Mouse (Mus musculus): ENCODE data around the gene Ctnnd1. TPM values are rescaled to one million over a fixed set of nuclear protein-coding genes. Genes with fewer than 3 reads are reported as not detected.

The Ctnnd1 gene
- polyA plus RNA-seq (2012; rRNA removed): 12.3 and 14.7 TPM in 2 replicates

DNA sequence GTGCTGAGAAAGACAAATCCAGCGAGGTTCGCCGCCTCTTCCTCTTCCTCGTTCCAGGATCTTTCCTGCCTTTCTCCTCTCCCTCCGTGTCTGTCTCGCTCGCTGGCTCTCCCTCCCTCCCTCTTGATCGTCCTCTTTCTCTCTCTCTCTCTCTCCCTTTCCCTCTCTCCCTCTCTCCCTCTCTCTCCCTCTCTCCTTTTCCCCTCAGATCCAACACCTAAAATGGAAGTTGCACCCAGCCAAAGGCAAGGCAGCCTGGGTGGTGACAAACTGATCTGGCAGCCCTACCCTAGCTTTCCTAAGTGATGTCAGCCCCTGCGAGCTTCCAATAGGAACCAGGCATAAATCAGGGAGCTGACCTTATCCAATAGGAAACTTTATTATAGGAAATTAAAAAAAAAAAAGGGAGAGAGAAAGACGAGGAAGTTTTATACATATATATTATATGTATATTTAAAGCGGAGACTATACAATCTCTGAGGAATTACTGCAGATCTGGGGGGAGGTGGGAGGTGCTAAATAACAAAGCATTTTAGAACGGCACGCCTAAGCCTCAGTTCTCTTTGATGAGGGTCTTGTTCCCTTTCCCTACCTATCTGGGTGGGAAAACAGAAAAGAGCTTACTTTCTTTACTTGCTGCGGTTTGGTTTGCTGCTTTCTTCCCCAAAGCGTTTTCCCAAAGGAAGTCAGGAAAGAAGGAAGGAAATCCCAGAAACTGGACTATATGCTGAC is at the start of gene Ctnnd1:
TSS of gene Ctnnd1 (minus strand) at position 302 of the 732 bp plus-strand sequence.
- WGBS: 10% methylated on average over 15 of the region's 15 CpGs
- Histone ChIP-seq H3K36me3 (ENCODE audit: control insufficient read depth, insufficient read depth, low read length) (no peaks in the 10 kb centered on the region), H3K4me3 (ENCODE audit: extremely low read depth, insufficient read depth, insufficient read length) (peak within 1 kb of the TSS; percentile 62), H3K27me3 (ENCODE audit: control insufficient read depth, insufficient read depth, low read length) (no peaks in the 10 kb centered on the region), H3K27ac (ENCODE audit: insufficient read depth, low read length) (peak within 1 kb of the TSS; percentile 76), H3K4me1 (ENCODE audit: control insufficient read depth, insufficient read depth, insufficient read length) (no peaks in the 10 kb centered on the region)
- DNase-seq (ENCODE audit: low read depth in 1 of 2, low spot score in 2 of 2): no peak
- TF ChIP-seq POLR2A (IDR thresholded peaks at IDR 0.05; ENCODE audit: low read depth, low read length) (0 out of 2 replicates have a peak, but pooled peaks have one; percentile 10), CTCF (IDR thresholded peaks at IDR 0.05; ENCODE audit: extremely low read depth, insufficient read depth, insufficient read length, insufficient replicate concordance) (no peak)

GRCm38 (mm10) chr2:84695007-84695695 is 44.6 kb upstream of the Ctnnd1 start:
- no peak overlapping the region for H3K27ac ChIP-seq (ENCODE audit: insufficient read depth, low read length)
- TF ChIP-seq POLR2A (IDR thresholded peaks at IDR 0.05; ENCODE audit: low read depth, low read length): no peak
- no peak for TF ChIP-seq CTCF (IDR thresholded peaks at IDR 0.05; ENCODE audit: extremely low read depth, insufficient read depth, insufficient read length, insufficient replicate concordance)
- H3K4me1 ChIP-seq (ENCODE audit: control insufficient read depth, insufficient read depth, insufficient read length): no peaks in the 10 kb centered on the region
- no peaks in the 10 kb centered on the region for H3K27me3 ChIP-seq (ENCODE audit: control insufficient read depth, insufficient read depth, low read length)
- WGBS: 96% methylated on average over 5 of the region's 5 CpGs
- no peak for DNase-seq (ENCODE audit: low read depth in 1 of 2, low spot score in 2 of 2)
- H3K36me3 ChIP-seq (ENCODE audit: control insufficient read depth, insufficient read depth, low read length): peaks cover 27% of the 10 kb centered on the region
- no peak overlapping the region for H3K4me3 ChIP-seq (ENCODE audit: extremely low read depth, insufficient read depth, insufficient read length)

DNA sequence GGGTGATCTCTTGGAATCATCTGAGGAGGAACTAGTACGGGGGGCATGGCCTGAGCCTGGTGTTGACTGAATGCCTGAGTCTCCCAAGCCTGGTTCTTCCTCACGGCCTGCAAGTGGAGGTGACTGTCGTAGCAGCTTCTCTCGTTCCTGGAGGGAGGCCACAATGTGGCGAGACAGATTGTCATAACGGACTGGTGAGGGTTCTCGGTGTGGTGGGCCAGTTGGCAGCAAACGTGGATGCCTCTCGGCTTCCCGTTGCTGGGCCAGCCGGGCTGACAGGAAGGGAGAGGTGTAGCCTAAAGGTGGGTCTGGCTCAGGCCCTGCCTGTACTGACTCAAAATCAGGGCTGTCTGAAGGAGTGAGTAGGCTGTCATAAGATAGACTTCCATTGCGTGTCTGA is 39.5 kb upstream of the Ctnnd1 start:
- no peak for DNase-seq (ENCODE audit: low read depth in 1 of 2, low spot score in 2 of 2)
- Histone ChIP-seq H3K27ac (ENCODE audit: insufficient read depth, low read length) (no peak overlapping the region), H3K36me3 (ENCODE audit: control insufficient read depth, insufficient read depth, low read length) (peaks cover 48% of the 10 kb centered on the region), H3K27me3 (ENCODE audit: control insufficient read depth, insufficient read depth, low read length) (no peaks in the 10 kb centered on the region), H3K4me3 (ENCODE audit: extremely low read depth, insufficient read depth, insufficient read length) (no peak overlapping the region), H3K4me1 (ENCODE audit: control insufficient read depth, insufficient read depth, insufficient read length) (no peaks in the 10 kb centered on the region)
- 97% methylated on average over 12 of the region's 12 CpGs for WGBS
- TF ChIP-seq POLR2A (IDR thresholded peaks at IDR 0.05; ENCODE audit: low read depth, low read length) (no peak), CTCF (IDR thresholded peaks at IDR 0.05; ENCODE audit: extremely low read depth, insufficient read depth, insufficient read length, insufficient replicate concordance) (no peak)

DNA sequence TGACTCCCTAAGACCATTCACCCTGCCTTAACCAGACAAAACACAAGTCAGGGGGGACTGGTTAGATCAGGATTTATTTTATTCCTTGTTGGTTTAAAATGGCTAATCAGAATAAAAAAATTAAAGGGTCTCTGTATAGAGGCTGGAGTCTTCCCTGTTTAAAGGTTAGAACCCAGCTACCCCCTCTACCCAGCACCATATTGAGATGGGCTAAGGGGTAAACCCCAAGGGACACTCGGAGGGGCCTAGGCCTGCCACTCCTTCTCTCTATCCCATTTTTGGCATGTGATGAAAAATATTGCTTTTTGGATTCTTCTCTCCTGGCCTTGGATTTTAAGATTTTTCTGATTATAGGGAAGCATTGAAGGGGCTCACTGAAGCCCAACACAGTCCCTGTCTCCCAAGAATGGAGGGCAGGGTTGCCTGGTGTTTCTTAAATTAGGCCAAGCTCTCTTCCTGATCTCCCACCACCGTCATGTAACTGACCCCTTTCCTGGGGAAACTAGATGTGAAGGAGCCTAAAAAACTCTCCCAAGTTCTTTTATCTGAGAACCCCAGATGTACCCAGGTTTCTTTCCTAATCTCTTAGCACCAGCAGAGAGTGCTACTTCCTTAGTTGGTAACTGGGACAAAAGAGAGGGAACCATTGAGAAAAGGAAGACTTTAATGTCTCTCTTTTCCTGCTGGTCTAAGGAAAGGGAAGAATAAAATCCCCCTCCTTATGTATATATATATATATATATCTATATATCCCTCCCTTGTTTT is 37.7 kb upstream of the Ctnnd1 start:
- no peak for TF ChIP-seq POLR2A (IDR thresholded peaks at IDR 0.05; ENCODE audit: low read depth, low read length)
- TF ChIP-seq CTCF (IDR thresholded peaks at IDR 0.05; ENCODE audit: extremely low read depth, insufficient read depth, insufficient read length, insufficient replicate concordance): no peak
- Histone ChIP-seq H3K4me1 (ENCODE audit: control insufficient read depth, insufficient read depth, insufficient read length) (no peaks in the 10 kb centered on the region), H3K36me3 (ENCODE audit: control insufficient read depth, insufficient read depth, low read length) (peaks cover 42% of the 10 kb centered on the region), H3K4me3 (ENCODE audit: extremely low read depth, insufficient read depth, insufficient read length) (no peak overlapping the region), H3K27ac (ENCODE audit: insufficient read depth, low read length) (no peak overlapping the region), H3K27me3 (ENCODE audit: control insufficient read depth, insufficient read depth, low read length) (no peaks in the 10 kb centered on the region)
- no peak for DNase-seq (ENCODE audit: low read depth in 1 of 2, low spot score in 2 of 2)
- 78% methylated on average over 2 of the region's 2 CpGs for WGBS

GRCm38 (mm10) chr2:84682605-84683183 is 32.1 kb upstream of the Ctnnd1 start:
- peak overlapping the region; percentile 32; the same call in 1 of the 2 replicates for H3K27ac ChIP-seq (ENCODE audit: insufficient read depth, low read length)
- no peak overlapping the region for H3K4me3 ChIP-seq (ENCODE audit: extremely low read depth, insufficient read depth, insufficient read length)
- peaks cover 14% of the 10 kb centered on the region for H3K36me3 ChIP-seq (ENCODE audit: control insufficient read depth, insufficient read depth, low read length)
- H3K4me1 ChIP-seq (ENCODE audit: control insufficient read depth, insufficient read depth, insufficient read length): no peaks in the 10 kb centered on the region
- DNase-seq (ENCODE audit: low read depth in 1 of 2, low spot score in 2 of 2): no peak
- 73% methylated on average over 6 of the region's 6 CpGs for WGBS
- H3K27me3 ChIP-seq (ENCODE audit: control insufficient read depth, insufficient read depth, low read length): no peaks in the 10 kb centered on the region
- no peak for TF ChIP-seq CTCF (IDR thresholded peaks at IDR 0.05; ENCODE audit: extremely low read depth, insufficient read depth, insufficient read length, insufficient replicate concordance)
- TF ChIP-seq POLR2A (IDR thresholded peaks at IDR 0.05; ENCODE audit: low read depth, low read length): no peak

GRCm38 (mm10) chr2:84679016-84679415 is 28.5 kb upstream of the Ctnnd1 start, which contains the start of gene Tmx2:
Tmx2 (minus strand) TSS chr2:84679140.
- H3K27me3 ChIP-seq (ENCODE audit: control insufficient read depth, insufficient read depth, low read length): no peaks in the 10 kb centered on the region
- WGBS: 19% methylated on average over 8 of the region's 8 CpGs
- H3K4me3 ChIP-seq (ENCODE audit: extremely low read depth, insufficient read depth, insufficient read length): peak within 1 kb of the TSS; percentile 86
- DNase-seq (ENCODE audit: low read depth in 1 of 2, low spot score in 2 of 2): no peak
- peak within 1 kb of the TSS; percentile 27; the same call in 1 of the 2 replicates for H3K27ac ChIP-seq (ENCODE audit: insufficient read depth, low read length)
- no peak for TF ChIP-seq CTCF (IDR thresholded peaks at IDR 0.05; ENCODE audit: extremely low read depth, insufficient read depth, insufficient read length, insufficient replicate concordance)
- no peak for TF ChIP-seq POLR2A (IDR thresholded peaks at IDR 0.05; ENCODE audit: low read depth, low read length)
- H3K4me1 ChIP-seq (ENCODE audit: control insufficient read depth, insufficient read depth, insufficient read length): no peaks in the 10 kb centered on the region; the same call in 1 of the 2 replicates
- peaks cover 7% of the 10 kb centered on the region for H3K36me3 ChIP-seq (ENCODE audit: control insufficient read depth, insufficient read depth, low read length)

Data from spleen, adult 2 months (tissue).